Mouse (Mus musculus) hindbrain, embryonic 15.5 days (tissue): ENCODE data around the gene Actn4. TPM values are rescaled to one million over a fixed set of nuclear protein-coding genes. Genes with fewer than 3 reads are reported as not detected.
A peak's percentile ranks its signal among the peaks of the same experiment; 100 is the strongest.
"Not testable (repeated sequence)": the region's sequence is repeated elsewhere in the genome, so short reads cannot be mapped to it uniquely, and the experiment has no call there.

Source experiments
- ATAC-seq: fragments of 200-750 bp; cut with Nextera tagmentation; 2 replicates; pipeline ENCODE4 v1.8.0; 2017; ENCODE audit warnings: low read depth, moderate number of reproducible peaks, moderate TSS enrichment; ENCODE audit not compliant: low FRiP score
- H3K27ac ChIP-seq: fragments of 300-500 bp; sonication (generic); replicated peaks from 2 replicates; pipeline ENCODE4 v1.5.1; 2015; ENCODE audit warnings: mild to moderate bottlenecking, inconsistent platforms
- H3K27me3 ChIP-seq: fragments of 300-500 bp; sonication (generic); 2 replicates; pipeline ENCODE4 v1.6.1; 2015; ENCODE audit warnings: control low read depth, inconsistent platforms
- H3K36me3 ChIP-seq: fragments of 300-500 bp; sonication (generic); 2 replicates; pipeline ENCODE4 v1.6.1; 2015; ENCODE audit warnings: control low read depth, inconsistent platforms
- H3K4me1 ChIP-seq: fragments of 300-500 bp; sonication (generic); replicated peaks from 2 replicates; pipeline ENCODE4 v1.6.1; 2015; ENCODE audit warnings: control low read depth, inconsistent platforms
- H3K4me2 ChIP-seq: fragments of 300-500 bp; sonication (generic); 2 replicates; pipeline ENCODE4 v1.6.1; 2015; ENCODE audit warnings: moderate library complexity, mild to moderate bottlenecking, inconsistent platforms
- H3K4me3 ChIP-seq: fragments of 300-500 bp; sonication (generic); 2 replicates; pipeline ENCODE4 v1.5.1; 2015; ENCODE audit warnings: mild to moderate bottlenecking, inconsistent platforms
- H3K9ac ChIP-seq: fragments of 300-500 bp; sonication (generic); 2 replicates; pipeline ENCODE4 v1.6.1; 2015; ENCODE audit warnings: inconsistent platforms
- H3K9me3 ChIP-seq: fragments of 300-500 bp; sonication (generic); 2 replicates; pipeline ENCODE4 v1.6.1; 2016; ENCODE audit warnings: control low read depth, inconsistent platforms
- WGBS: fragments of 180-500 bp; shearing (Covaris S2); methylation state at CpG from one replicate; pipeline ENCODE4 v1.1.7; 2015; 5-methylcytosine and 5-hydroxymethylcytosine counted together
- polyA plus RNA-seq: library from polyadenylated mRNA; unstranded; fragments of >200 nt; fragmentation: Nextera tagmentation; extraction: Ambion mirVana; gene quantifications from 2 replicates; pipeline ENCODE4 v1.2.1, GENCODE M21; 2015

The Actn4 gene
- polyA plus RNA-seq, 1 experiment from 2014 or later, result 154 TPM

DNA sequence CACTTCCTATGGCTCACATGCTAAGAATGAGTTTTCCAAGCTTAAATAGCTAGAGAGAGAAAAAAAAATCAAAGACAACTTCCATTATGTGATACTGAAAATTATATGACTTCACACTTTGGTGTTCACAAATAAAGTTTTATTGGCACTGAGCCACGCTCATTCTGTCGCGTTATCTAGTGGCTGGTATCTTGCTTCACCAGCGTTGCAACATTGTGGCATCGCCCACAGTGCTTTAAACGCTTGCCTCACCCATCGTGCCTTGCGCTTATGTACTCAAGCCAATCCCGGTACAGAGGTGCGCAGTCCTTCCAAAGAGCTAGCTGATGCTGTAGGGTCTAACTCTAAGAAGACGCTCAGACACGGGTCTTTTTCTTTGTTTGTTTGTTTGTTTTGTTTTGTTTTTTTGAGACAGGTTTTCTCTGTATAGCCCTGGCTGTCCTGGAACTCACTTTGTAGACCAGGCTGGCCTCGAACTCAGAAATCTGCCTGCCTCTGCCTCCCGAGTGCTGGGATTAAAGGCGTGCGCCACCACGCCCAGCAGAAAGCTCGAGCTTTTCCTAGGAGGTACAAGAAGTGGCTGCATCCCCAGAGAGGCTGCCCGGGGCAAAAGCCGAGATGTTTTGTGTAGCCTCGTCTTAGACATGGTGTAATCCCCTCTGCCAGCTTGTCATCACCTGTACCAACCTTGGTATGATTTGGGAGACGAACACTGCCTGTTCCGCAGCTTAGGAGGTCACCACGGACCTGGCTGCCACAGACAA is 91.1 kb downstream of the Actn4 start:
- Histone ChIP-seq H3K9me3 (no peaks in the 10 kb centered on the region), H3K4me1 (peaks cover under 1% of the 10 kb centered on the region; the same call in 1 of the 2 replicates), H3K9ac (no peak overlapping the region), H3K36me3 (no peaks in the 10 kb centered on the region), H3K27ac (no peak overlapping the region), H3K27me3 (no peaks in the 10 kb centered on the region), H3K4me3 (no peak overlapping the region), H3K4me2 (no peak overlapping the region)
- ATAC-seq, result no peak
- 92% methylated on average over 24 of the region's 24 CpGs for WGBS

DNA sequence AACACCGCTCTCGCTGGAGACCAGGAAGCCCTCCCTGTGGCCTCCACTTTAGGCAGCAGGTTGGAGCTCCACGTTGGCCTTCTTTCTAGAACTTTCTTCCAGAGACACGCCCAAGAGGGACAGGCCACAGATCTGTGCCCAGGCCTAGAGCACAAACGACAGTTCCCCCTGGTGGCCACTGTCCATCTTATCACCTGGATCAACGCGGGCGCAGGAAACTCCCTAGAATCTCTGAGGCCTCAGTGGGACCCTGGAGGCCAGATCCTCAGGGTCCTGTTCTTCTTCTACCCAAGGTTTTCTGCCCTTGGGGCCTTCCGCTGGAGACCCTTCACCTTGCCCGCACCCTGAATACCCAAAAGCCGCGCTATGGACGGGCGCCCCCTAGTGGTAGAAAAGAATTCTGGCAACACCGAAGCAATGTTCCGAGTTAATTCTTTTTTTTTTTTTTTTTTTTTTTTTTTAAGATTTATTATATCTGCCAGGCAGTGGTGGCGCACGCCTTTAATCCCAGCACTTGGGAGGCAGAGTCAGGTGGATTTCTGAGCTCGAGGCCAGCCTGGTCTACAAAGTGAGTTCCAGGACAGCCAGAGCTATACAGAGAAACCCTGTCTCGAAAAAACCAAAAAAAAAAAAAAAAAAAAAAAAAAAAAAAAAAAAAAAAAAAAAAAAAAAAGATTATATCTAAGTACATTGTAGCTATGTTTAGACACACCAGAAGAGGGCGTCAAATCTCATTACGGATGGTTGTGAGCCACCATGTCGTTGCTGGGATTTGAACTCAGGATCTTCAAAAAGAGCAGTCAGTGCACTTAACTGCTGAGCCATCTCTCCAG is 94.4 kb downstream of the Actn4 start:
- not testable (repeated sequence) for H3K9ac ChIP-seq, H3K36me3 ChIP-seq, H3K9me3 ChIP-seq, H3K27me3 ChIP-seq, H3K4me3 ChIP-seq, H3K4me2 ChIP-seq, H3K27ac ChIP-seq, ATAC-seq
- H3K4me1 ChIP-seq, result peaks cover 19% of the 10 kb centered on the region
- WGBS, result 30% methylated on average over 23 of the region's 23 CpGs

DNA sequence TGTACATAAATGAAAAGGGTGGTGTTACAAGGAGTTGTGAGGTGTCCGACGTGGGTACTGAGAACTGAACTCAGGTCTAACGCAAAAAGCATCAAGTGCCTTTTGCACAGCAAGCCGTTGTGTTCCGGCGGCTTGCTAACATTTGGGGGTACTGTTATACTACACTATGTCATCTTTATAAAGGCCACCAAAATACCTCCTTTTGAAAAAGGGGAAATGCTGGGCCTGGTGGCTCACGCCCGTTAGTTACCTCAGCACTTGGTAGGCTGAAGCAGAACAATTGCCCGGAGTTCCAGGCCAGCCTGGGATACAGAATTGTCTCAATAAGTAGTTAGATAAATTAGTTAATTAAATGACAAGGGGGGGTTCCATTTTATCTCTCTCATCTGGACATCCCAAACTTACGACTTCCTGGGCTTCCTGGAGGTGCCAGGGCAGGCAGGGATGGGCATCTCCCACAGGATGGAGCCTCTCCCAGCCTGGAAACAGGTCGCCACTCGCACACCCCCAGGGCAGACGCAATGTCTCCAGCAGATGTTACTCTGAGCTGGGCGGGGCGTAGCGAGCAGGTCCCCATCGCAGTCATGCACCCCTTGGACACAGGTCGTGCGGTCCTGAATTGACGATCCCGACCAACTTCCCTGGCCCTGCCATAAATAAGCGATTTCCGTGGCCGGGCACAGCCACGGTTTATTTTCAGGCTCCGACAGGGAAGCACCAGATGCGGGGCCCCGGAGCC is 95.2 kb downstream of the Actn4 start:
- WGBS, result 93% methylated on average over 28 of the region's 28 CpGs
- no peak overlapping the region for H3K4me3 ChIP-seq
- no peaks in the 10 kb centered on the region for H3K36me3 ChIP-seq
- H3K4me1 ChIP-seq, result peaks cover 19% of the 10 kb centered on the region
- no peaks in the 10 kb centered on the region for H3K27me3 ChIP-seq
- H3K9me3 ChIP-seq, result no peaks in the 10 kb centered on the region
- no peak overlapping the region for H3K27ac ChIP-seq
- ATAC-seq, result no peak; the same call in 1 of the 2 replicates
- H3K9ac ChIP-seq, result no peak overlapping the region
- no peak overlapping the region for H3K4me2 ChIP-seq

GRCm38 (mm10) chr7:28865481-28866300 is 96.4 kb downstream of the Actn4 start:
- Histone ChIP-seq H3K4me1 (peaks cover 19% of the 10 kb centered on the region), H3K9ac (0 out of 2 replicates have a peak overlapping the region, but pooled peaks have one; percentile 14), H3K27me3 (no peaks in the 10 kb centered on the region), H3K4me3 (peak overlapping the region; percentile 28), H3K36me3 (no peaks in the 10 kb centered on the region), H3K4me2 (peak overlapping the region; percentile 54), H3K27ac (no peak overlapping the region), H3K9me3 (no peaks in the 10 kb centered on the region)
- peak; percentile 69 for ATAC-seq
- WGBS, result 49% methylated on average over 33 of the region's 33 CpGs

DNA sequence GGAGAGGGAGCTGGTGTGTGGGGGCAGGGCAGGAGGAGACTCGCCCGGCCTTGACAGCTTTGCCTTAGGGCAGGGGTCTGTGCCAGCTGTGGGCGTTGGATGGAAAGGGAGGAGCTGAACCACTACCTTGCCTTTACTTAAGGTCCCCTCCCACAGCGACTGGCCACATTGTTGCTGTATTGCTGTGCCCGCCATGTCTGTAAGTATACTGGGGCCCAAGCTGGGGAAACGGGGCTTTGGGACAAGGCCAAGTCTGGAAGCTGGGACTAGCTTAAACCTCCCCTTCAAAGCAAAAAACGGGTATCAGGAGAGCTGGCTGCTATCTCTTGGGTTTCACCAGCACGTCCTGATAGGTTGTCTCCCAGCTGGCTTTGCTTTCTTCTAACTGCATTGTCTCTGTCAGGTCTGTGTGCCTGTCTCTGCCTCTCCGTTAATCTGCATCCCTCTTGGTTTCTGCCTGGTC is 97.8 kb downstream of the Actn4 start:
- no peaks in the 10 kb centered on the region for H3K36me3 ChIP-seq
- H3K27me3 ChIP-seq, result no peaks in the 10 kb centered on the region
- no peaks in the 10 kb centered on the region for H3K9me3 ChIP-seq
- 33% methylated on average over 9 of the region's 9 CpGs for WGBS
- no peak overlapping the region for H3K4me3 ChIP-seq
- no peak overlapping the region for H3K27ac ChIP-seq
- peak overlapping the region; percentile 23; the same call in 1 of the 2 replicates for H3K4me2 ChIP-seq
- H3K9ac ChIP-seq, result no peak overlapping the region
- ATAC-seq, result no peak
- H3K4me1 ChIP-seq, result peaks cover 19% of the 10 kb centered on the region

GRCm38 (mm10) chr7:28863540-28863939 is 98.6 kb downstream of the Actn4 start, which contains the start of gene Lgals7:
Gene Lgals7, plus strand, starts transcription at chr7:28863853.
- WGBS, result 85% methylated on average over 6 of the region's 6 CpGs
- H3K27ac ChIP-seq, result no peak within 1 kb of the TSS
- no peaks in the 10 kb centered on the region for H3K27me3 ChIP-seq
- no peaks in the 10 kb centered on the region for H3K36me3 ChIP-seq
- ATAC-seq, result no peak
- peaks cover 19% of the 10 kb centered on the region for H3K4me1 ChIP-seq
- no peak within 1 kb of the TSS for H3K4me3 ChIP-seq
- no peak within 1 kb of the TSS for H3K9ac ChIP-seq
- no peaks in the 10 kb centered on the region for H3K9me3 ChIP-seq
- peak within 1 kb of the TSS; percentile 23; the same call in 1 of the 2 replicates for H3K4me2 ChIP-seq

- Histone ChIP-seq H3K4me2 (no peak overlapping the region), H3K9me3 (no peaks in the 10 kb centered on the region), H3K27ac (no peak overlapping the region), H3K9ac (no peak overlapping the region), H3K36me3 (no peaks in the 10 kb centered on the region), H3K4me3 (no peak overlapping the region), H3K4me1 (peaks cover 19% of the 10 kb centered on the region), H3K27me3 (no peaks in the 10 kb centered on the region)
- WGBS, result 78% methylated on average over 15 of the region's 15 CpGs
- ATAC-seq, result no peak
Measured at GRCm38 (mm10) chr7:28862817-28863499, 99.2 kb downstream of the Actn4 start.

- WGBS, result 89% methylated on average over 6 of the region's 6 CpGs
- Histone ChIP-seq H3K27me3 (no peaks in the 10 kb centered on the region), H3K27ac (no peak overlapping the region), H3K4me1 (peaks cover 16% of the 10 kb centered on the region), H3K4me2 (no peak overlapping the region), H3K9me3 (no peaks in the 10 kb centered on the region), H3K9ac (no peak overlapping the region), H3K36me3 (no peaks in the 10 kb centered on the region), H3K4me3 (no peak overlapping the region)
- ATAC-seq, result no peak
Measured at GRCm38 (mm10) chr7:28860898-28861297, 101.2 kb downstream of the Actn4 start.

- Histone ChIP-seq H3K27me3 (no peaks in the 10 kb centered on the region), H3K4me3 (no peak overlapping the region), H3K27ac (no peak overlapping the region), H3K9me3 (no peaks in the 10 kb centered on the region), H3K4me1 (peaks cover 12% of the 10 kb centered on the region; the same call in 1 of the 2 replicates), H3K36me3 (no peaks in the 10 kb centered on the region), H3K4me2 (no peak overlapping the region), H3K9ac (no peak overlapping the region)
- no peak for ATAC-seq
- WGBS, result 88% methylated on average over 2 of the region's 2 CpGs
Measured at GRCm38 (mm10) chr7:28859953-28860352, 102.2 kb downstream of the Actn4 start.

- Histone ChIP-seq H3K27me3 (no peaks in the 10 kb centered on the region), H3K4me3 (no peak overlapping the region), H3K9ac (no peak overlapping the region), H3K9me3 (no peaks in the 10 kb centered on the region), H3K36me3 (no peaks in the 10 kb centered on the region), H3K27ac (no peak overlapping the region), H3K4me2 (no peak overlapping the region), H3K4me1 (no peaks in the 10 kb centered on the region)
- no peak for ATAC-seq
- WGBS, result 80% methylated on average over 4 of the region's 4 CpGs
Measured at GRCm38 (mm10) chr7:28850642-28851041, 111.5 kb downstream of the Actn4 start.
